Mouse (Mus musculus) gastrocnemius, adult 8-10 months (tissue): ENCODE measurements around the gene Gbp3. TPM values are rescaled to one million over a fixed set of nuclear protein-coding genes. Genes with fewer than 3 reads are reported as not detected.
"Not testable (repeated sequence)": the region's sequence is repeated elsewhere in the genome, so short reads cannot be mapped to it uniquely, and the experiment has no call there.

Experiments
- DNase-seq, 2 experiments: peaks; one replicate each; pipeline ENCODE4 v3.0.0; 2022; ENCODE audit warnings: low spot score in 2 of 2
- total RNA-seq, 4 experiments: library from RNA; stranded (reverse); gene quantifications; 2 replicates each; pipeline ENCODE4 v1.2.4; 2022

The Gbp3 gene
- 1 to 10 TPM; 2.2 to 3.3 (median 2.6) TPM for total RNA-seq

- DNase-seq: no peak
Observed at GRCm38 (mm10) chr3:142559632-142560228, at the start of gene Gbp3. TSS of gene Gbp3 (plus strand) at chr3:142560026.

- DNase-seq: no peak
Observed at GRCm38 (mm10) chr3:142528116-142528515, 31.7 kb upstream of the Gbp3 start.

- DNase-seq: no peak
Observed at GRCm38 (mm10) chr3:142529597-142529996, 30.2 kb upstream of the Gbp3 start.

GRCm38 (mm10) chr3:142530087-142530953 lies 29.5 kb upstream of the Gbp3 start, which contains the start of gene Gbp7:
TSS of gene Gbp7 (plus strand) at chr3:142530342.
- DNase-seq: peak; percentile 20 to 48

- no peak for DNase-seq
Observed at GRCm38 (mm10) chr3:142531595-142531994, 28.2 kb upstream of the Gbp3 start.

- DNase-seq: no peak
Observed at GRCm38 (mm10) chr3:142533185-142533584, 26.6 kb upstream of the Gbp3 start.

- DNase-seq: no peak
Observed at GRCm38 (mm10) chr3:142535667-142536066, 24.2 kb upstream of the Gbp3 start.

- DNase-seq: no peak
Observed at GRCm38 (mm10) chr3:142541391-142541790, 18.4 kb upstream of the Gbp3 start.

- not testable (repeated sequence) for DNase-seq
Observed at GRCm38 (mm10) chr3:142542776-142543175, 17.1 kb upstream of the Gbp3 start.

GRCm38 (mm10) chr3:142546690-142547089 lies 13.1 kb upstream of the Gbp3 start:
- DNase-seq: no peak

- no peak for DNase-seq
Observed at GRCm38 (mm10) chr3:142550052-142550676, 9.7 kb upstream of the Gbp3 start.

GRCm38 (mm10) chr3:142554601-142555000 lies 5.2 kb upstream of the Gbp3 start:
- no peak for DNase-seq

GRCm38 (mm10) chr3:142555623-142556022 lies 4.2 kb upstream of the Gbp3 start:
- no peak for DNase-seq

GRCm38 (mm10) chr3:142560296-142560948 lies 596 bp downstream of the Gbp3 start:
- DNase-seq: peak; percentile 68 to 79

- no peak for DNase-seq
Observed at GRCm38 (mm10) chr3:142561045-142561646, 1.3 kb downstream of the Gbp3 start.

- no peak for DNase-seq
Observed at GRCm38 (mm10) chr3:142561666-142562065, 1.8 kb downstream of the Gbp3 start.

GRCm38 (mm10) chr3:142567490-142567889 lies 7.7 kb downstream of the Gbp3 start:
- DNase-seq: not testable (repeated sequence)

- no peak for DNase-seq
Observed at GRCm38 (mm10) chr3:142570738-142571137, 10.9 kb downstream of the Gbp3 start.

- DNase-seq: no peak
Observed at GRCm38 (mm10) chr3:142577108-142577507, 17.3 kb downstream of the Gbp3 start.

GRCm38 (mm10) chr3:142578342-142578741 lies 18.5 kb downstream of the Gbp3 start:
- DNase-seq: no peak

- DNase-seq: no peak
Observed at GRCm38 (mm10) chr3:142583067-142583466, 23.2 kb downstream of the Gbp3 start.
